Mouse (Mus musculus) spleen, postnatal 4 days (tissue): ENCODE data around the gene Ciart.
"Not testable (repeated sequence)": the region's sequence is repeated elsewhere in the genome, so short reads cannot be mapped to it uniquely, and the experiment has no call there.

Experiments
- DNase-seq, 2 experiments: peaks; one replicate each; pipeline ENCODE4 v3.0.0; 2022; ENCODE audit warnings: low spot score in 2 of 2

The Ciart gene

GRCm38 (mm10) chr3:95881979-95882815 is at the start of gene Ciart:
TSS of gene Ciart (minus strand) at chr3:95882251.
- DNase-seq: peak; percentile 81 to 87

GRCm38 (mm10) chr3:95931471-95931870 is 49.4 kb upstream of the Ciart start:
- DNase-seq: no peak

DNA sequence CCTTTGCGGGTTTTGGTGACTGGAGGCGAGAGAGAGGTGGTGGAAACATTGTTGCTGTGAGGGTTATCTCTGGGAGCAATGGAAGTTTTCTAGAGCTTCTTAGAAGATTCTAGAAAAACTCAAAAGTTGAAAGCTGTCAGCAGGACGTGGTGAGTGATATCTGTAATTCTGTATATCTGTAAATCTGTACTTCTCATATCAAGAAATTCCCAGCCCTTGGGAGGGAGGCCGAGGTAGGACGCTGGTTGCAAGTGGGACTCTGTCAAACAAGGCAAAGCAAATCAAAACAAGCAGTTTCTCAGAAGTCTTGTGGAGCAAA is 48.4 kb upstream of the Ciart start:
- DNase-seq: no peak

DNA sequence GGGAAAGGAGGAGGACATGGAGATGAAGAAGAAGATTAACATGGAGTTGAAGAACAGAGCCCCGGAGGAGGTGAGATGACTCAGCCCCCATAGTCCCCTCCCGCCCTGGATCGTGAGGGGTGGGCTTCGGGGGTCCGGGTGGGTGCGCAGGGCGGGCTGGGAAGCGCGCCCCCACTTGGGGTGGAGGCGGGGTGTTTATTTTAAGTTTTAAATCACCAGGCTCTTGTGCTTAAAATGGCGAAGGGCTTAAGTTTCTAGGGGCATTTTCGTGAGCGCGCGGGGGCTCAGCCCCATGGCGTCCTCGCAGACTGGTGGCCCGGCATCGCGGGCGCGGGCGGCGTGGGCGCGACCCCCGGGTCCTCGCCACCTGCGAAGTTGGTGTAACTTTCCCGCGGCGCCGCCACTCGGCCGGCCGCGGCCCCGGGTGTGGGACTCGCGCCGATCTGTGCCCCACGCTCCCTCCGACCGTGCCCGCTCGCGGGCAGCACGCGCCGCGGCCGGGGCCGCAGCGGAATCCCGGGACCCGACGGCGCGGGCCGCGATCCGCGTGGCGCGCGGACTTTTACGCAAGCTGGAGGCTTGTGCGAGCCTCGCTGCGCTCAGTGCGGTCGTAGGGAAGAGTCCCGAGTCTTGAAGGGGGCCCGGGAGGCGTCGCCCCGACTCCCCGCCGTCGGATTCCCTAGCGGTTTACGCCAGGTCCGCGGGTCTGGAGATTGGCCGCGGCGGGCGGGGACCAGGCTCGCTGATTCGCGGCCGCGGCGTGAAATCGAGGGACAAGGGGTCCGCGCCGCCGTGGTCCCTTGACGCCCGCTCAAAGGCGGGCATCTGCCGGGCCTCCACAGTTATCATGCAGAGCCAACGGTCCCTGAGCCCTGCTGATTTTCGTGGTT is 47.8 kb upstream of the Ciart start:
- DNase-seq: peak; percentile 60 to 86

- DNase-seq: peak; percentile 97 to 99
These were observed 46.8 kb upstream of the Ciart start, which contains the start of gene Anp32e for GRCm38 (mm10) chr3:95928658-95929503. TSS of gene Anp32e (plus strand) at chr3:95929246.

DNA sequence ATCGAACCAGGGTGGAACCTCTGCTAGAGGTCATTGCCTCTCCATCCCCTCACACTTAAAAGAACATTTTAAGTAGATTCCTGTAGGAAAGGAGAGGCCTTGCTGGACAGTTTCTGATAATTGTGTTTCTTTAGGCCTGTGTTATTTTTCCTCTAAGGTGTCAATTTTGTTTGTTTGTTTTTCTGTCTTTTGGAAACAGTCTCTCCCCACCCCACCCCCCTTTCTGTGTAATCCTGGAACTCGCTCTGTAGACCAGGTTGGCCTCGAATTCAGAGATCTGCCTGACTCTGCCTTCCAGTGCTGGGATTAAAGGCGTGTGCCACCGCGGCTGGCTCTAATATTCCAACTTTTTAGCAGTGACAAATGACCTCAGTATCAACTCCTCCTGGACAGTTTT is 46.2 kb upstream of the Ciart start:
- no peak for DNase-seq

GRCm38 (mm10) chr3:95925087-95925486 is 43.0 kb upstream of the Ciart start:
- no peak for DNase-seq

- no peak for DNase-seq
These were observed 42.1 kb upstream of the Ciart start for GRCm38 (mm10) chr3:95924185-95924584.

- not testable (repeated sequence) for DNase-seq
These were observed 41.4 kb upstream of the Ciart start for GRCm38 (mm10) chr3:95923429-95923828.

- not testable (repeated sequence) for DNase-seq
These were observed 38.5 kb upstream of the Ciart start for GRCm38 (mm10) chr3:95920532-95920931.

- DNase-seq: no peak
These were observed 34.7 kb upstream of the Ciart start for GRCm38 (mm10) chr3:95916760-95917159.

GRCm38 (mm10) chr3:95914706-95915105 is 32.7 kb upstream of the Ciart start:
- DNase-seq: no peak

DNA sequence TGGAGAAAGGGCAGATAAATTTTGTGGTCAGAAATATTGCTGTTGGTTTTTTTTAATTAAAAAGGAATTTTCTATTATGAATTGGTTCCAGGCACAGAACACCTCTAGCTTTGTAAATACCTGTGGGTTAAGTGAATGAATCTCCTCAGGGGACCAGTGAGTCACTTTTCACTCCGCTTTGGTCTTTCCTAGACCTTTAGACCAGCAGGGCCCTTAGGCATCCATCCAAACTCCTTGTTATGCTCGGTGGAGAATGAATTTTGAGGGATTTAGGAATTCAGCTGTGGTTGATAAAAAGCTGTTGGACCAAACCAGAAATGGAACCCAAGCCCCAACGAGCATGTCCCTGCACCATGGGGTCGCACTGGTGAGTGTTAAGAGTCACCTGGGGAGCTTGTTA is 25.6 kb upstream of the Ciart start:
- no peak for DNase-seq

- peak; percentile 41 to 78 for DNase-seq
These were observed 24.8 kb upstream of the Ciart start for GRCm38 (mm10) chr3:95906860-95907259.

- peak in 1 of 2 experiments; percentile 30 for DNase-seq
These were observed 24.0 kb upstream of the Ciart start for GRCm38 (mm10) chr3:95905940-95906492.

GRCm38 (mm10) chr3:95905146-95905939 is 23.3 kb upstream of the Ciart start:
- no peak for DNase-seq

GRCm38 (mm10) chr3:95904568-95904967 is 22.5 kb upstream of the Ciart start, which contains the start of gene Car14:
TSS of gene Car14 (minus strand) at chr3:95904691.
- DNase-seq: no peak

DNA sequence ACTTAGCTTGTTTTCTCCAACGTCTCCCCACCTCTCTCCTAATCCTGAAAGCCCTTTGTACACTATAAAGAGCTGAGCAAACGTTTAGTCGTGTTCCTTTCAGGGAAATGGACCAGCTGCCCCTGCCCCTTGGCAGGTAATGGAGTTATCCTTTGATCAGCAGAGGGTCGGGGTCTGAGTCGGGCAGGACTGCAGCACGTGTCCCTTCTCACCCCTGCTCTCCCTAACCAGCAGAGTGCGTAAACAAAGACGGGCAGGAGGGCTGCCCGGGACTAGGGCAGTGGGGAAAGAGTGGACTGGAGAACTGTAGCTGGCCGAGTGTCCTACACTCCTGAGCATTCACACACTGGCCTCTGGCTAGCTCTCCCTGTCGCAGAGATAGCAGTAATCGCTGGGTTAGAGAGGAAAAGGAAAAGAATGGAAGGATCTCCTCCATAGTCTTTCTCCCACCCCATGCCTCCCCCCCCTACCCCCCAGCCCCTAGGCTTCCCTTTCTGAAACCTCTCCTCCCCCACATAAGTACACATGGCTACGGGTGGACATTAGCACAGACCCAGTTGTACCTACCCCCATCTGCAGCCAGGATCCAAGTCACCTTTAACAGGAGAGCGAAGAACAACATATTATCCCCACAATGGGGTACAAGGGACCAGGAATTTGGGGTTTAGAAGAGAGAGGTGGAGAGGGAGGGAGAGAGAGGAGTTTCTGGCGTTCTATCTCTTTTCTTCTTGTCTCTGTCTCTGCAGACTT is 21.9 kb upstream of the Ciart start:
- DNase-seq: no peak

GRCm38 (mm10) chr3:95902643-95903042 is 20.6 kb upstream of the Ciart start:
- no peak for DNase-seq

DNA sequence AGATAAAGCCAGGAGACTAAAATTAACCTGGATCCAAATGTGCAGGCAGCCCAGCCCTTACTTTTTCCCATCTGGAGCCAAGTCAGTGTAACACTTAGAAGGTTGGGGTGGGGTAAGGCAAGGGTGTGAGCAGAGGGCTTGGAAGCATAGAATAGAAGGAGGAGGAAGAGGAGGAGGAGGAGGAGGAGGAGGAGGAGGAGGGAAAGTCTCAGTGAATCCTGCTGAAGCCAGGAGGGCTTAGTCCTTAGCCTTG is 20.2 kb upstream of the Ciart start:
- no peak for DNase-seq
